Mouse (Mus musculus): ENCODE results near the gene Sdccag8.
A peak's percentile ranks its signal among the peaks of the same experiment; 100 is the strongest.

Sdccag8 gene

DNA sequence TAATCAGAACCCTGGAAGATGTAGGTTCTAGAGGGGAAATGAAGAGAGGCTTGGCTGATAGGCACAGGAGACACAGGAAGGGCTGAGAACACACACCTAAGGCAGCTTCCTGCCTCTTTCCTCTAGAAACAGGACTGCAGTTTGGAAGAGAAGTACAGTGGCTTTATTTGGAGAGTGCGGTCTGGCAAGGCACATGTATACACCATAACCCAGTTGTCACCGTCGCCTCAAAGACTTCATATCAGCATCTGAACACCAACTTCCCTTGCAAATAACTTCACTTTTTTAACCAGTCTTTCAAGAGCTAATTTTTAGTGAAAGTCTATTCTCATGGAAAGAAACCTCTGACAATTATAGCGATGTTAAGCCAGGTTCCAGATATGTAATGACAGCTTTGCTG lies 177.0 kb downstream of the Sdccag8 start:
- DNase-seq: no peak

DNA sequence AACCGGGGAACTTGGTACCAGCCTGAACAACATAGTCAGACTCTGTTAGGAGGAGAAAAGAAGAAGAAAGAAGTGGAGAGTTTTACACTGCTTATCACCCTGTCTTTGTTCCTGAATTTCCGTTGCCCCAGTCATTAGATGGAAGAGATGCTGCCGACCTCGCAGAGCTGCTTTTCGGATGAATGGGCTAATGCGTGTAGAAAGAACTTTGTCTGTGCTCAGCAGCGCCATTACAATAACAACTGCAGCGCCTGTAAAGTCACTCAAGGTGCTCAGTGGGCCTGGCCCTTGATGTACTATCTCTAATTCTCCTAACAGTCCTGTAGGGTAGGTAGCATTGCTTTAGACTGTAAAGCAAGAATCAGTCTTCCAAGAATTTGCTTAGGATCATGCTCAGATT lies 178.1 kb downstream of the Sdccag8 start:
- no peak for DNase-seq

DNA sequence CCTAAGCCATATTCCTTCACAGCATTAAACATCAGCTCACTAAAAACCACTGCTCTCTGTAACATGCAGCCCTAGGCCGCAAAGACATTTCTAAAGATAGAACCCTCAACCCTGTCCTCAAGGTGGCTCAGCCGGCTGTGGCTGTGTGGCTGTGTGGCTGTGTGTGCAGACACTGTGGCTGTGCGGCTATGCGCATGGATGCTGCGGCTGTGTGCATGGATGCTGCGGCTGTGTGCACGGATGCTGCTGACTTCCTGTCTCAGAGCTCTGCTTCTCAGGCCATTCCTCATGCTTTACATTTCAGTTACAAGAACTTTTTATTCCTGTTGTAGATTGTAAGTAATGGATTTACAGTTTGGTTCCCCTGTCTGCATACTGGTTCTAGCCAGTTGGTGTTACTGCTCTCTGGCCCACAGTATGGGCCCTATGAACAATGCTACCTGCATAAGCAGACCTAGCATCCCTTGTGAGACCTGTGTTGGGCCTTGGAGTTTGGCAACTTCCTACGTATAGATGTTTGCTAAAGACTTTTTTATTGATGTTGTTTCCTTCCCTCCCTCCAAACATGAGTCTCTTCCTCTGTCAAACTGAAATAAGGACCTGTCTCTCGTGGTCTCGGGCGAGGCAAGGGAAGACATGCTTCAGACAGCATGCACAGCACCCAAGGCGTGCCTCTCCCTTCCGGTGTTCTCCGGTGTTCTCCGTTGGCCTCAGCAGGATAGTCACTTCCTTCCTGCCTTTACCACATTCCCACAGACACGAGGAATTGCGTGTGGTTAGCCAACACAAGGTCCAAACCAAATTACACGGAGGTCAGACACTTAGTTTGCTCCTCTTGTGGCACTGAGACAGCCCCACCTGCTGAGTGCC lies 178.9 kb downstream of the Sdccag8 start:
- DNase-seq: no peak

DNA sequence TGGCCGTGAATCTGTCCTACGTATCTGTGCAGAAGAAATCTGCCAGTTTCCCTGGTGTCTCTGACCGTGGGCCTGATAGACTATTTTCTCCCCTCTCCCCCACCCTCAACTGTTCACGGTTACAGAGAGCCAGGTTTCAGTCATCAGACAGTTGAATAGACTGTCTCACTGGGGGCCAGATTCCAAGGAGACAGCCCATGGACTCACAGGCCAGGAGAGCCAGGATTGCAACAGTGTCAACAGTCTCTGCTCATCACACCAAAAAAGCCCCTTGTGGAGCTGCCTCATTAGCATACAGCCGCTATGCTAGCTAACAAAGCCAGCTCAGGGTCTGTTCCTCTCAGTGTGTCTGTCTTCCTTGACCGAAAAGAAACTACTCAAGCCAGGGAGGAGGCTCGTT lies 179.6 kb downstream of the Sdccag8 start:
- no peak for DNase-seq

DNA sequence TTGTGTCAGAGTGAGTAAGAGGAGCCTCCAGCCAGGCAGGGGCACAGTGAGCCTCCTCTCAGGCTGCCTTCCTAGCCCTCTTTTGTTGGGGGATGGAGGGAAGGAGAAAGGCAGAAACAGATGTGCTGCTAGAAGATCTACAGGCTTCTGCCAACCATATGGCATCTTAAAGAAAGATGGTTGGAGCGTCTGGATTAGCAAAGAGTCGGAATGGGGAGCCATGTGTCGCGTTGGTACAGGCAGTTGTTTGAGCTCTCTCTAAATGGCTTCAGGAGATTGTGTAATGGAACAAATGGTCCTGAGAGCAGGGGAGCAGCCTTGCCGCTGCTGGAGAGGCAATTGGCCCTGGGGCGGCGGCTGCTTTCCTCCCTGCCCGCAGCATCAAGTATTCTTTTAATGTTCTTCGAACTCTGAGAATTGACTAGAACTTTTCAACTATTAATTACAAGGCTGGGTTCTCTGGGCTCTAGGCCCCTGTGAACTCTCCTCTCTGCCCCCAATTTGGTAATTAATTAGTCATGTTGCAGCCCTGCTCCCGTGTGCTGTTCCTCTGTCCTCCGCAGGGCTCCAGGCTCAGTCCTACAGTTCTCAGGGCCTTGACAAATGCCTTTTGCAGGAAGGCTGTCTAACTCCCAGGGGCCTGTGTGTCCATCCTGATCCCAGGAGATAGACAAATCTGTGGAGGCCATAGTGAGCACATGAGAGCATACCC lies 180.4 kb downstream of the Sdccag8 start:
- peak; percentile 71 for DNase-seq

DNA sequence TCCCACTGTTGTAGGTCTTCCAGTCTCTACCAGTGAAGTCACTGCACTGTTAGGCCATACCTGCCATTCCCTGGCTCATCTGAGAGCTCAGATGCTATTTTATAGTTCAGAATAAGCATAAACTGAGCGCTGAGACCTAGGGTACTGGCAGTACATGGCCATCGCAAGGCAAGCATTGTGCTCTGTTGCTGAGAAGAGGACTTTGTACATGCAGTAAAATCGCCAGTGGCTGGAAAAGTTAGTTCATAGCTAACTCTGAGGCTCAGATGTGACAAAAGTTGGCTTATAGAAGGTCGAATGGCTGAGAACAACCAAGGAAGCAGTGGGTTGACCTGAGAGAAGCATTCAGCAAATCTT lies 180.9 kb downstream of the Sdccag8 start:
- no peak for DNase-seq

DNA sequence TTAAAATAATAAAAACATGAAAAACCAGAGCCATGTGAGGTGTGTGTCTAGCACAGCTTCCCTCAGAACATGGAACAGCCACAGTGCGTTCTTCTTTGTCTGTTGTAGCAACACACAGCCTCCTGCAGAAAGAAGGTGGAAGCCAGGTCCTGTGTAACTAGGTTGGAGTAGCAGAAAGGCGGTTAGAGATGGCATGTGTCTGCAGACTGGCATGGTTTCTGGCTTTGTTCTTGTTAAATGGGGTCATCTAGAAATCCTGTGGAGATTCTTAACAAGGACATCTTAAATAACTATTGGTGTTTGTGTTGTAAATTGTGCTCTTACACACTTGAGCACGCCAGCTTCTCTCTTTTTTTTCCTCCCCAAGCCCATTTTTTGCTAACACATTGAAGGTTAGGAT lies 181.7 kb downstream of the Sdccag8 start:
- no peak for DNase-seq

DNA sequence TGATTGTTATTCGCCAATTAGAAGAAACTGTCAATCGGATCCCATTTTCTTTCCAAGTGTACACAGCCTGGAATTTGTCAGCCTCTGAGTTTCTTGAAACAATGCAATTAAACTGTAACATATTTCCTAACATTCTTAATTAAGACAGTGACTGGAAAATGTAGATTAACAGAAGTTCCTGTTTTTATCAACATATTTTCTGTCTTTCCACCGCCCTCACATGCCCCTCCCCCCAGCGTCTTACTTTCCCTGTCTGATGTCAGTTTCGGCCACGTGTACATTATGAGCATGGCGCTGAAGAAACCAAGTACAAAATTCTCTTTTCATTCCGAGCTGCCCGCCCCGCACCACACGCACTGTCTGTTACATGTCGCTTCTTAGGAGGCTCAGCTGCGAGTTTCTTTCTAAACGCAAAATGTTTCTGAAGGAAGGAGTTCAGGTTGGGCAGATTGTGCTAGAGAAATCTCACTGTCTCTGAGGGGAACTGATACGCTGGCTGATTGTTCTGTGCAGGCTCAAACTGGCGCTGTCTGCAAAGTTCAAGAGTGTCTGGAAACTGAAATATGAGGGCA lies 182.3 kb downstream of the Sdccag8 start:
- peak; percentile 84 for DNase-seq

DNA sequence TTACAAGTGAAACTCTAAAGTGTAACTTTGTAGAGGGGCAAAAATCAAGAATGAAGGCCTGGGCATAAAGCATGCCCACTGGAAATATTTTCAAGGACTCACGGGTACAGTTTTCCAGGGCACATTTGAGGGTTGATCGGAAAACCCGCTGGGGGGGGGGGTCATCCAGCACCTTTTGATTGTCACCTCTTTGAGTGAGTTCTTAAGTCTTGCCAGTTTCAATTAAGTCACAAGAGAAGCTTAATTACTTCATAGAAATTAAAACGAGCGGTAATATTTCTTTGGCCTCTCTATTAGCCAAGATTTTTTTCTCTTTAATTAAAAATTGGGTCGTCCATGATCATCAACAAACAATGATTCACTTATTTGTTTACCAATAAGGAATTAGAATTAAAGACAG lies 182.8 kb downstream of the Sdccag8 start:
- no peak for DNase-seq

DNA sequence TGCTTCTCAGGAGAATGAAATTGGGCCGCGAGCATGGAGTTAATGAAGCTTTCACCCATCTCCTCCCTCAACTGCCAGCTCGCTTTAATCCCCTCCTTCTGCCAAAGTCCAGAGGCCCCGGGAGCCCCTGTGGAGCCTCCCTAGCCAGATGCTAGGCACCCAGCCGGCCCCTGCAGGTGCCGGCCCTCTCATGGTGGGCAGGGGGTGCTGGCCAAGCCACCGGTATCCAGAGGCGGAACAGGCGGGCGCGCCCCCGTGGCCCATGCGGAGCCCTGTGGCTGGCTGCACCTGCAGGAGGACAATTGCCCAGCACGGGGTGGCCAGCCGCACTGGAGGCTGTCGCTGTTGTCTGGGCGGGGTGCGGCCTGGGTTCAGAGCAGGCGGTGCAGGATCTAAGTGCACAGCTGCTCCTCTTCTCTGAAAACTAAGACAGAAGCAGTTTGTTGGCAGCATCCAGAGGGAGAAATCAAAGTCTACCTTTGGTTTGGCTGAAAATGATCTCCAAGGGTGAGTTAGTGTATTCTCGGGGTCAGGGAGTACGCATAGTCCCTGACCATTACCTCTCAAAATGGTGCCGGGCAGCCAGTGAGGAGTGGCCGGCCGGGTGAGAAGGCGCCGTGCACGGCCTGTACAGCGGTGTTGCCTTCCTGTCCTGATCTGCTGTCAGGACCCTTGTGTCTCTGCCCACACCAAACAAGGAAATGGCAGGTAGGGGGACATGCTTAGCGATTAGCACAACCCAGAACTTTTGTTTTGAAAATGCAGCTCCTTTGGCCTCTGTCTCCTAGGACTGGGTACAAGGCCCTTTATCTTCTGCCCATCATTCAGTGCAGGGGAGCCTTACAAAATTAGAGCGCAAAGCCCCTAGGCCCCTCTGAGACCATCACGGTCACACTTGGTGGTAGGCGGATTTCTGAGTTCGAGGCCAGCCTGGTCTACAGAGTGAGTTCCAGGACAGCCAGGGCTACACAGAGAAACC lies 183.5 kb downstream of the Sdccag8 start:
- DNase-seq: no peak

DNA sequence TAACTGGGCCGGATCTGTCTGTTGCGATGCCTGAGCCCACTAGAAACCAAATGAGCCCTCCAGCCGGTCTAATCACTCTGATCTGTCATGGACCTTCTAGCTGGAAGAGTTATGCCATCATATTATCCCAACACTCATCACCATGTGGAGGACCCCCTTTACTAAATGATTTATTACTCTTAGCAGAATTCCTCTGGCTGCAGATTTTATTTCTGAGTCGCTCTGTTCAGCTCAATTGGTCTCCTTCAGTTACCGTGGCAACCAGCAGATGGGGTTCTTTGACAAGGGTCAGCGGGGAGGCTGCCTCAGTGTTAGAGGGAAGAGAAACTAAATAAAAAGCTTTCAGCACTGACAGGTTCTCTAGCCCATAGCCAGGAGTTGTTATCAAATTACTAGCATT lies 184.6 kb downstream of the Sdccag8 start:
- DNase-seq: peak; percentile 67

DNA sequence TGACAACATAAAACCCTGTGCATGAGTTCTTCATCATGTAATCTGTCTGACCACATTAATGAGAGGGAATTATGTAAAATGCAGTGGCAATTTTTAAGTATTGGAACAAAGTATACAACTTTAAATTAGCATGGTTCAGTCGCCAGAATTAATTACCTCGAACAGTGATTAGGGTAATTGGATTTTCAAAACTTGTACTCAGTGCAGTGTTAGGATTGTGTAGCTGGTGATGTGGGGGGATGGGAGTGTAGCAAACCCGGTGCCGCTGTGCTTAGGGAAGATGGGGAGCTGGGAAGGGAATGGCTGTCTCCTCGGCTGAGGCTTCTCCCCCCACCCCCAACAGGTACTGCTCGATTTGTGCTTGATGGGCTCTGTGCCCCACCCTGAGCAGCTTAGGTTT lies 188.5 kb downstream of the Sdccag8 start:
- DNase-seq: no peak

DNA sequence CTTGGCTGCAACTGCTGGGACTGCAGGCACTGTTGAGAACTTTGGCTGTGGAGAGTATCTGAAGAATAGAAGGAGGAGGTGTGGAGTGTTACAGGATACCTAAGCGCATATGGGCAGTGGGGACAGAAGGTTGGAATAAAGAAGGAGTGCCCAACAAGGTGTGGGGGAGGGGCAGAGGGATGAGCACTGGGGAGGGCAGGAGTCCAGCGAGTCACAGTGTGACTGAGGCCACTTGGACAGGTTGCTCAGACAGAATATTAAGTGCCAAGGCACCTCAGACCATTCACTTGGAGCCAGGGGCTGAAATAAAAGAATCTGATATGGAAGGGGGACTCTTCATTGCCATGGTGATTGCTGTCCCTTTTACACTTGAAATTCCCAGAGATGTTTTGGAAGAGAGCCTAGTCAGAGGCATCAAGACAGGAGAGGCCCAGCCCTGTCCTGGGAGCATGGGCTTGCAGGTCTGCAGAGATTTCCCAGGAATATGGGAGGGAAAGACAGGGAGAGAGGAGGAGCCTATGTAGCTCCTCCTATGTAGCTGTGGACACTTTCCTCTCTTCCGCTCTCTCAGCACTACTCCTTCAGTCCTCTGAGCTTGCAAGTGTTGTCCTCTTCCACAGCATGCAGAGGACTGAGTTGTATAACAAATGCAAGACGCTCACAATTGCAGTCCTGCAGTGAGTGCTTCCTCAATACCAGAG lies 189.7 kb downstream of the Sdccag8 start:
- no peak for DNase-seq

DNA sequence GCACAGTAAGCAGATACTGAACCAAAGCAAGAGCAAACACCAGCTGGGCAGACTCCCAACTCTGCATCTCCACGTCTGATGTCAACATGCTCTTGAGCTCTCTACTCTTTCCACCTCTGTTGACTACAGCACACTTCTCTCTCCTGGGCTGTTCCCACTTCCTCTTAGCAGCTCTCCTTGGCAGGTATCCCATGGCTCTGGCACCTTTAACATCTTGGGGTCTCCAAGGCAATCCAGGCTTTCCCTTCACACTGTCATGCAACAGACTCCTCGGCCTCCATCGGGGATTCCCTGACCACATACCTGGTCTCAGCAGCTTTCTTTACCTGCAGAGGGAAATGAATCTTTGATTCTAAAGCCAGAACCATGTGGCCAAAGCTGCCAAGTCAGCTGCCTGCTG lies 192.9 kb downstream of the Sdccag8 start:
- DNase-seq: no peak

DNA sequence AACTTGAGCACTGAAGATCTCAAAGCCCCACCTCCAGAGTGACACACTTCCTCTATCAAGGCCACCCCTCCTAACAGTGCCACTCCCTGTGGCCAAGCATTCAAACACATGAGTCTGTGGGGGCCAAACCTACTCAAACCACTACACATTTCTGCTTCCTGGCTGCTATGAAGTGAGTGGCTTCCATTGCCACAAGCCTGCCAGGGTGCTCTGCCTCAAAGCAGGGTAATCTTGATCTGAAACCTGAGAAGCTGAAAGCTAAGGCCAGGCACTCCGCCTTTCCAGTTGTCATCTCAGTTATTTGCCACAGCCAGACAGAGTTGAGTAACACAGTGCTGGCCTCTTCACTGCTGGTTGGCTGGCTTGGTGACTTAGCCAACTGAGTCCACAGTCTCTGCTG lies 194.3 kb downstream of the Sdccag8 start:
- DNase-seq: no peak

DNA sequence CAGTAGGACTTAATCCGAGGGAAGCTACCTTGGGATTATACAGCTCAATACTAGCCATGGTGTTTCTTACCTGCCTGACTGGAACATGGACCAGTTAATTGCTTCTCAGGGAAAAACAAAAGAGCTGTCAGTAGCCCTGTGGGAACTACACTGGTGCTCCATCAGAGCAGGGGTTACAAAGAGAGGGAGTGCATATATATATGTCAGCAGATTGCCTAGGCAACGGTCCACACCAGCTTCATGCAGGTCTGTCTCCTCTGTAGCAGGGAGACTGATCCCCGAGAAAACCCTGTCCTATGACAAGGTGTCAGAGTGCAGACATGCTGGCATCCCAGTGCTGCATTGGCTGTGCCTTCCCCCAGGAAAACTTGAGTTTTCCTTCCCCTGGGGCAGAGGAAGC lies 195.6 kb downstream of the Sdccag8 start:
- DNase-seq: no peak

DNA sequence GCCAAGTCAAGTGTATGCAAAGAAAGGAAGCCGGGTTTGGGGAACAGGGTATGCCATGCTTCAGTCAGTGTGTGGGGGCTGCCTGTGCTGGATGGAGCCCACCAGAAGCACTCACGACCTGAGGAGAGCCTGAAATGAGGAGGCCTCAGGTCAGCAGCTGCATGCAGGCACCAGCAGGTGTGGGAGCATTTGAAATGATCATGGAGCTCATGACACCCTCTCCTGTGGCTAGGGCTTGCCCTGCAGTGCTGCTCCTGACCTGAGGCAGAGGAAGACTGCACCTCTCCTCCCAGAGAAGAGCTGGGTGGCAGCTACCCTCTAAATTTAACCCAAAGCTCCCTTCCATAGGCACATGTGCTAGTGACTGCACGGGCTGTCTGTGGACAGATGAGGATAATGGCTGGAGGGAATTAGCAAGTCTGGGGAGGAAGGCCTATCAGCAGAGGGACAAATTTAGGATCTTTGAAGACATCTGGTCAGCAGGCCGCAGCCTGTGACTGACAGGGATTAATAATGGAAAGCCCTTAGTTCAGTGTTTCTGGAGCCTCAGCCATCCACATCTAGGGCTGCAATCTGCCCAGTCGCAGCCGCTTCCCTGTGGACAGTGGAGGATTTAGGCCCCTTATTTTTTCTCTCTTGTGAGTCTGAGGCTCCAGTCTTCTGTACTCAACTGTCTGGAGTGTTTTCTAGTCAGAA lies 196.3 kb downstream of the Sdccag8 start:
- no peak for DNase-seq

DNA sequence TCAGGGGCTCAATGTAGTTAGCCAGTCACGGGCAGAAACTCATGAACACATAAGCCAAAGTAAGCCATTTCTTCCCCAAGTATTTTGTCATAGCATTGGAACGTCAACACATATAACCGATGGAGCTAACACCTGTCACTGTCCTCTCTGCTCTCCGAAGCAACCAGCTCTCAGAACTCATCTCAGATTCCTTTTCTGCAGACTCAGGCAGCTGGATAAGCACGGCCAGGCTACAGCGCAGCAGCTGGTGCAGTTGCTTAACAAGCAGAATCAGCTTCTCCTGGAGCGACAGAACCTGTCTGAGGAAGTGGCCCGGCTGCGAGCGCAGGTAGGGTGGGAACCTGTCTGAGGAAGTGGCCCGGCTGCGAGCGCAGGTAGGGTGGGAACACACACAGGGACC lies 197.2 kb downstream of the Sdccag8 start:
- DNase-seq: no peak

DNA sequence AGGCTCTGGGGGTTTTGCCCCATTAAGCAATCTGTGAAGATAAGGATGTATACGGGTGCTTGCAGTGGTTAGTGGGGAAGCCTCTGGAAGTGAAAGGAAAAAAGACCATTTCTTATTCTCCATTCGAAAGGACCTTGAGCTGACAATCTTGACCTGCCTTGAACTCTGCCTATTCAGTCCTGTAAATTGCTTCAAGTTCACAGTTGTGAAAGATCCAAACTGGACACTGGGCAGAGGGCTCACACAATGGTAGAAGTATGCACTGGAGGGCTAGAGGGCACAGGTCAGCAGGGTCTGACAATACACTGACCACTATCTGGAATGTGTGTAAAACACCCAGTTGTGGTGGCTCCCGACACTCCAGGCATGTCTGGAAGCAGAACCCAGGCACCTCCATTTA lies 198.3 kb downstream of the Sdccag8 start:
- no peak for DNase-seq

DNA sequence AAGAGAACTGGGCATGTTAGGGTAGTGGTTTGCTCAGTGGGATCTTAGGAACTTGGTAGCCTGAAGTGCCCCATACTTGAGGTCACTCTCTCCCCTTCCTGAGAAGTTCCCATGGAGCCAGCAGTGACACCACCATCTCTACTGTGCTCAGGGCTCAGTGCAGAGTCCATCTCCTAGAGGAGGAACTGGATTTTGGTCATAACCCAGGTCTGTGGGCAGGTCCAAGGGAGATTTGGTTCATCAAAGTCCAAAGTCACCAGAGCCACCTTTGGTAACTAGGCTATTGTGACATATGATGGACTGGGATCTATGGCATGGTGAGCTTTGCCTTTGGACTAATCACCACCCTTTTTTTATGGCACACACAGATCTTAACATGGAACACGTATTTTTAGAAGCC lies 198.9 kb downstream of the Sdccag8 start:
- no peak for DNase-seq

DNA sequence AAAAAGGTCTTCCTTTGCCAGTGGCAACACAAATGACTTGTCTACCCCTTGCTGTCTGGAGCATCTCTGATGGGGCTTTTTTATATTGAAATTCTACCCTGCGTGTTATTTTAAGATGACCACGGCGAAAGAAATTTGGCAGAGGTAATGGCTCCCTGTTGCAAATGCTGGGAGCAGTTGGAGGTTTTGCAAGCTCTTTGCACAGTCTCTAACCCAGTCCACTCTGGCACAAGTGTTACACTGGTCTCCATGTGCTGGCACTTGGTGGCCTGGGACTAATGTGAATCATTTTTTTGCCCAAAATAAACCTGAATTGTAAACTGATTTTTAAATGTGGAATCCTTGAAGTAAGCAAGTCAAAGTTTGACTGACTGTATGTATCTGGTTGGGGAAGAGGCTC lies 199.3 kb downstream of the Sdccag8 start:
- DNase-seq: no peak

DNA sequence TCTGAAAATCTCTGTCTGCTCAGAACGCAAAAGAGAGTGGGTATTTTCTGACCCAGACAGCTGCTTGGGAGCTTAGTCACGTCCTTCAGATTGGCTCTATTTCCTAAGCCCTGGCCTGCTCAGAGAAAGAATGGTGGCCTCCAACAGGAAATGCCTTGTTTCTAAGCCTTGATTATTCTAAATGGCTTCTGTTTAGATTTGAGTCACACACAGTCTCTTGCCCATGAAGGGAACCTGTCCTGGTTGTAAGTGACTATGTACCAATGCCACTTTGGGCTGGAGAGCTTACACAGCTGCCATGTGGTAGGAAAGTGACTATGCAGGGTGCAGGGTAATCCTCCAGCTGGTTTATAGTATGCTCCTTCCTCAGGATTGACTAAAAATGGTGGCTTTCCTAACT lies 199.9 kb downstream of the Sdccag8 start:
- no peak for DNase-seq
